29 mouse cellular contexts compared by ENCODE assay signal in the genomic region with DNA sequence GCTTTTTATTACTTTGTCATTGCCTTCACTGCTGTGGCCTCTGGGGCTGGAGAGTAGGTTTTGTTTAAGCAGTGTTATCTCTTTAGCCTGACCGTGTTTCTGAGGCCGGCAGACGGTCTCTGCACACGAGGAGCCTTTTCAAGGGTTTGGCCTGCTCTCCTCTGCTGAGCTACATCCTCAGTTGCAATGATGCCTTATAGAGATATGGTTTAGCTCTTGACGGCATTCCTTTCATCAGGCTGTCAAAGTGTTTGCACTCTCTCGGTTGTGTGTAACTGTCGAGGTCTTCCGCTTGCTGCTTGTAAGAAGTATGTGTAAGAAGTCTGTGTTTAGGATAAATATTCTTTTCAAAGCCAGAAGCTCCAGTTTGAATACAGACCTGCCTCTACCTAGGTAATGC.
DNase-seq lines count a peak whose midpoint lies in the region; ATAC-seq and TF ChIP-seq lines count a peak whose summit lies in the region.
"Had no signal": no experiment of that assay in that cellular context is flagged by ENCODE, and none has a peak within 500 bp of the region (broad histone marks: within the 10 kb centered on the region; RNA-seq: fewer than 3 reads in every experiment).

No protein-coding gene starts in this region.

- H3K27ac ChIP-seq in forebrain, postnatal 0 days (ENCODE audit: low read depth, low read length) = no peak overlapping the region
- no peak overlapping the region for H3K27ac ChIP-seq in forebrain, embryonic 12.5 days
- no peak overlapping the region for H3K27ac ChIP-seq in heart, embryonic 16.5 days (ENCODE audit: low read length)
- H3K27ac ChIP-seq in midbrain, embryonic 12.5 days (replicated peaks) = peak overlapping the region; percentile 4; the same call in 1 of the 2 replicates
- no peak overlapping the region for H3K27ac ChIP-seq in midbrain, embryonic 14.5 days (replicated peaks; ENCODE audit: low read depth, low read length)
- H3K27ac ChIP-seq: embryonic facial prominence, embryonic 12.5 days; embryonic facial prominence, embryonic 15.5 days; forebrain, embryonic 13.5 days; heart, embryonic 10.5 days; heart, embryonic 15.5 days; hindbrain, embryonic 10.5 days; hindbrain, embryonic 13.5 days; intestine, embryonic 15.5 days had no signal

- 53% methylated on average over 8 of the region's 8 CpGs for WGBS in forebrain, postnatal 0 days
- WGBS in forebrain, embryonic 12.5 days = 78% methylated on average over 8 of the region's 8 CpGs
- 24% methylated on average over 8 of the region's 8 CpGs for WGBS in heart, embryonic 16.5 days
- 67% methylated on average over 8 of the region's 8 CpGs for WGBS in midbrain, embryonic 12.5 days
- WGBS in midbrain, embryonic 14.5 days = 46% methylated on average over 8 of the region's 8 CpGs

- H3K9me3 ChIP-seq in forebrain, postnatal 0 days (ENCODE audit: low read length) = no peaks in the 10 kb centered on the region
- H3K9me3 ChIP-seq in forebrain, embryonic 12.5 days = no peaks in the 10 kb centered on the region
- peaks cover 19% of the 10 kb centered on the region; the same call in 1 of the 2 replicates for H3K9me3 ChIP-seq in heart, embryonic 16.5 days (replicated peaks; ENCODE audit: control insufficient read depth, low read length)
- peaks cover 14% of the 10 kb centered on the region for H3K9me3 ChIP-seq in midbrain, embryonic 12.5 days
- H3K9me3 ChIP-seq in midbrain, embryonic 14.5 days (ENCODE audit: control insufficient read depth, low read length) = peaks cover 8% of the 10 kb centered on the region; the same call in 1 of the 2 replicates
- H3K9me3 ChIP-seq: embryonic facial prominence, embryonic 15.5 days; heart, embryonic 15.5 days; intestine, embryonic 15.5 days had no signal

- intact Hi-C loops in heart, postnatal 36 days (cut with DNase I) = no loop called here

- H3K36me3 ChIP-seq in forebrain, postnatal 0 days (ENCODE audit: insufficient read depth) = peaks cover 5% of the 10 kb centered on the region; the same call in 1 of the 2 replicates
- H3K36me3 ChIP-seq in forebrain, embryonic 12.5 days (replicated peaks) = no peaks in the 10 kb centered on the region
- no peaks in the 10 kb centered on the region for H3K36me3 ChIP-seq in heart, embryonic 16.5 days (ENCODE audit: control insufficient read depth, insufficient read depth)
- peaks cover 5% of the 10 kb centered on the region; the same call in 1 of the 2 replicates for H3K36me3 ChIP-seq in midbrain, embryonic 12.5 days
- H3K36me3 ChIP-seq in midbrain, embryonic 14.5 days (ENCODE audit: control insufficient read depth, insufficient read depth, low read length) = no peaks in the 10 kb centered on the region
- H3K36me3 ChIP-seq: embryonic facial prominence, embryonic 12.5 days; embryonic facial prominence, embryonic 15.5 days; G1E; heart, embryonic 15.5 days; intestine, embryonic 15.5 days had no signal

- H3K4me3 ChIP-seq in forebrain, postnatal 0 days (ENCODE audit: low read depth, low read length) = no peak overlapping the region
- H3K4me3 ChIP-seq in forebrain, embryonic 12.5 days (replicated peaks) = no peak overlapping the region
- no peak overlapping the region for H3K4me3 ChIP-seq in heart, embryonic 16.5 days (ENCODE audit: low read length)
- H3K4me3 ChIP-seq in midbrain, embryonic 12.5 days = no peak overlapping the region
- no peak overlapping the region for H3K4me3 ChIP-seq in midbrain, embryonic 14.5 days (replicated peaks; ENCODE audit: low read depth, low read length)
- H3K4me3 ChIP-seq: embryonic facial prominence, embryonic 12.5 days; embryonic facial prominence, embryonic 15.5 days; forebrain, embryonic 13.5 days; heart, embryonic 10.5 days; heart, embryonic 15.5 days; hindbrain, embryonic 10.5 days; hindbrain, embryonic 13.5 days; intestine, embryonic 15.5 days had no signal

- ATAC-seq in forebrain, postnatal 0 days = peak; percentile 43; the same call in 1 of the 2 replicates
- no peak for ATAC-seq in forebrain, embryonic 12.5 days (ENCODE audit: low FRiP score)
- 0 out of 2 replicates have a peak, but pooled peaks have one; percentile 23 for ATAC-seq in heart, embryonic 16.5 days (replicated peaks; ENCODE audit: extremely low read depth, insufficient read depth, low FRiP score)
- ATAC-seq in midbrain, embryonic 12.5 days (ENCODE audit: low FRiP score, low read depth) = no peak
- no peak for ATAC-seq in midbrain, embryonic 14.5 days (ENCODE audit: low FRiP score, low TSS enrichment)
- ATAC-seq: forebrain, embryonic 13.5 days; hindbrain, embryonic 16.5 days; intestine, embryonic 15.5 days; Patski had no signal

- TF ChIP-seq CTCF in forebrain, postnatal 0 days (IDR thresholded peaks at IDR 0.05; ENCODE audit: low read depth) = no peak

- no peaks in the 10 kb centered on the region for H3K4me1 ChIP-seq in forebrain, postnatal 0 days (ENCODE audit: insufficient read depth)
- H3K4me1 ChIP-seq in forebrain, embryonic 12.5 days = no peaks in the 10 kb centered on the region
- H3K4me1 ChIP-seq in heart, embryonic 16.5 days (ENCODE audit: control insufficient read depth, insufficient read depth, low read length) = peaks cover 3% of the 10 kb centered on the region; the same call in 1 of the 2 replicates
- no peaks in the 10 kb centered on the region for H3K4me1 ChIP-seq in midbrain, embryonic 12.5 days
- no peaks in the 10 kb centered on the region for H3K4me1 ChIP-seq in midbrain, embryonic 14.5 days (ENCODE audit: control insufficient read depth, insufficient read depth, low read length)
- H3K4me1 ChIP-seq: embryonic facial prominence, embryonic 12.5 days; embryonic facial prominence, embryonic 15.5 days; hindbrain, embryonic 10.5 days; intestine, embryonic 15.5 days had no signal

- H3K9ac ChIP-seq in forebrain, postnatal 0 days = no peak overlapping the region
- H3K9ac ChIP-seq in forebrain, embryonic 12.5 days = no peak overlapping the region
- H3K9ac ChIP-seq in heart, embryonic 16.5 days (ENCODE audit: low read length) = no peak overlapping the region
- H3K9ac ChIP-seq in midbrain, embryonic 12.5 days (replicated peaks) = no peak overlapping the region
- no peak overlapping the region for H3K9ac ChIP-seq in midbrain, embryonic 14.5 days (replicated peaks; ENCODE audit: low read length)
- H3K9ac ChIP-seq: embryonic facial prominence, embryonic 12.5 days; embryonic facial prominence, embryonic 15.5 days; forebrain, embryonic 13.5 days; heart, embryonic 15.5 days; hindbrain, embryonic 13.5 days; intestine, embryonic 15.5 days had no signal

- DNase-seq in forebrain, postnatal 0 days = no peak
- DNase-seq in heart, postnatal 36 days = no peak
- DNase-seq in midbrain, embryonic 14.5 days = no peak
- DNase-seq in yolk sac, embryonic 10.5 days (ENCODE audit: low spot score) = peak; percentile 46
- DNase-seq: adrenal gland, postnatal 10 days; adrenal gland, postnatal 36 days; B cell, adult 2 months; cerebellum, adult 11 months; cerebellum, adult 2 months; cerebellum, adult 9-11 months; cerebellum, postnatal 25 days; gastrocnemius, postnatal 25 days; heart, adult 18-20 months; heart, postnatal 14 days had no signal

- H3K4me2 ChIP-seq in forebrain, postnatal 0 days (ENCODE audit: low read depth) = no peak overlapping the region
- no peak overlapping the region for H3K4me2 ChIP-seq in forebrain, embryonic 12.5 days
- H3K4me2 ChIP-seq in heart, embryonic 16.5 days (ENCODE audit: low read depth, low read length) = no peak overlapping the region
- H3K4me2 ChIP-seq in midbrain, embryonic 12.5 days (replicated peaks) = no peak overlapping the region
- no peak overlapping the region for H3K4me2 ChIP-seq in midbrain, embryonic 14.5 days (ENCODE audit: low read length)
- H3K4me2 ChIP-seq: embryonic facial prominence, embryonic 12.5 days; embryonic facial prominence, embryonic 15.5 days; forebrain, embryonic 13.5 days; heart, embryonic 15.5 days; hindbrain, embryonic 13.5 days; intestine, embryonic 15.5 days had no signal

- H3K27me3 ChIP-seq in forebrain, postnatal 0 days (ENCODE audit: insufficient read depth, low read length) = no peaks in the 10 kb centered on the region
- no peaks in the 10 kb centered on the region for H3K27me3 ChIP-seq in forebrain, embryonic 12.5 days
- no peaks in the 10 kb centered on the region for H3K27me3 ChIP-seq in heart, embryonic 16.5 days (ENCODE audit: control insufficient read depth, insufficient read depth, low read length)
- H3K27me3 ChIP-seq in midbrain, embryonic 12.5 days = no peaks in the 10 kb centered on the region
- H3K27me3 ChIP-seq in midbrain, embryonic 14.5 days (ENCODE audit: control insufficient read depth, insufficient read depth, low read length) = no peaks in the 10 kb centered on the region
- H3K27me3 ChIP-seq: CH12.LX; embryonic facial prominence, embryonic 12.5 days; embryonic facial prominence, embryonic 15.5 days; forebrain, embryonic 13.5 days; heart, embryonic 15.5 days; hindbrain, embryonic 13.5 days; intestine, embryonic 15.5 days; Patski had no signal

Comparison
In these comparisons a context has a peak if more than half of its experiments do, and no peak if none do; other contexts are left out.
1. ATAC-seq: peak in forebrain, postnatal 0 days (single experiment) and heart, embryonic 16.5 days (single experiment); none in forebrain, embryonic 12.5 days (single experiment), midbrain, embryonic 12.5 days (single experiment) and midbrain, embryonic 14.5 days (single experiment).